Mouse (Mus musculus) mouse embryonic stem cell (cell line): ENCODE data around the gene Psmd1.
"Not testable (repeated sequence)": the region's sequence is repeated elsewhere in the genome, so short reads cannot be mapped to it uniquely, and the experiment has no call there.

ENCODE experiments used
- in situ Hi-C, 2 experiments: fragments of 300-500 bp; cut with MboI; formaldehyde crosslinking; loops; 1 replicate in 1 of 2; 3 replicates in 1 of 2; pipeline ENCODE4 v1.14.3; 2019 to 2020; ENCODE audit warnings: low sequenced_read_pairs in 2 of 2, low pct_unique_long_range_greater_than_20kb in 1 of 2, mixed read lengths in 1 of 2; ENCODE audit not compliant: unreplicated experiment in 1 of 2

The Psmd1 gene

GRCm38 (mm10) chr1:86064271-86064991 lies at the start of gene Psmd1:
Gene Psmd1, plus strand, starts transcription at chr1:86064387.
- in situ Hi-C loops, result no loop called here

- in situ Hi-C loops, result not testable (repeated sequence)
Observed at GRCm38 (mm10) chr1:86015758-86016157, 48.4 kb upstream of the Psmd1 start.

GRCm38 (mm10) chr1:86016516-86016915 lies 47.7 kb upstream of the Psmd1 start, which contains the start of gene Spata3:
Gene Spata3, plus strand, starts transcription at chr1:86016816.
- in situ Hi-C loops, result no loop called here

GRCm38 (mm10) chr1:86018235-86019055 lies 45.7 kb upstream of the Psmd1 start:
- in situ Hi-C loops, result no loop called here

GRCm38 (mm10) chr1:86021365-86021989 lies 42.7 kb upstream of the Psmd1 start:
- in situ Hi-C loops, result no loop called here

- in situ Hi-C loops, result no loop called here
Observed at GRCm38 (mm10) chr1:86032273-86032987, 31.8 kb upstream of the Psmd1 start.

- in situ Hi-C loops, result no loop called here
Observed at GRCm38 (mm10) chr1:86038191-86038951, 25.8 kb upstream of the Psmd1 start.

- in situ Hi-C loops, result no loop called here
Observed at GRCm38 (mm10) chr1:86040131-86040530, 24.1 kb upstream of the Psmd1 start.

- in situ Hi-C loops, result no loop called here
Observed at GRCm38 (mm10) chr1:86040817-86041216, 23.4 kb upstream of the Psmd1 start.

- in situ Hi-C loops, result no loop called here
Observed at GRCm38 (mm10) chr1:86045056-86045455, 19.1 kb upstream of the Psmd1 start.

GRCm38 (mm10) chr1:86045848-86046805 lies 18.1 kb upstream of the Psmd1 start, which contains the start of gene 2810459M11Rik:
Gene 2810459M11Rik, plus strand, starts transcription at chr1:86045863.
- in situ Hi-C loops, result no loop called here

- in situ Hi-C loops, result no loop called here
Observed at GRCm38 (mm10) chr1:86046833-86047563, 17.2 kb upstream of the Psmd1 start.

- in situ Hi-C loops, result no loop called here
Observed at GRCm38 (mm10) chr1:86048231-86048630, 16.0 kb upstream of the Psmd1 start.

GRCm38 (mm10) chr1:86048744-86049143 lies 15.4 kb upstream of the Psmd1 start:
- in situ Hi-C loops, result no loop called here

- in situ Hi-C loops, result no loop called here
Observed at GRCm38 (mm10) chr1:86053198-86053921, 10.8 kb upstream of the Psmd1 start.

- in situ Hi-C loops, result no loop called here
Observed at GRCm38 (mm10) chr1:86054943-86055342, 9.2 kb upstream of the Psmd1 start.
